Mouse (Mus musculus): ENCODE data around the gene Wdr17.

GRCm38 (mm10) chr8:54757646-54758045 is 129.3 kb downstream of the Wdr17 start:
- TF ChIP-seq POLR2A (IDR thresholded peaks at IDR 0.05; ENCODE audit: control insufficient read depth, low read depth, low read length): no peak
- TF ChIP-seq CTCF (IDR thresholded peaks at IDR 0.05; ENCODE audit: control insufficient read depth, insufficient read depth, insufficient replicate concordance, low read depth, low read length): no peak

All from testis, adult 2 months (tissue).